Mouse (Mus musculus): ENCODE data around the gene Kcng4. TPM values are rescaled to one million over a fixed set of nuclear protein-coding genes. Genes with fewer than 3 reads are reported as not detected.
A peak's percentile ranks its signal among the peaks of the same experiment; 100 is the strongest.

Gene Kcng4
- polyA plus RNA-seq, 1 experiment from 2014 or later, result 0.07 TPM

- no peak overlapping the region for H3K27ac ChIP-seq (ENCODE audit: low read depth, low read length)
- no peak overlapping the region for H3K9ac ChIP-seq (ENCODE audit: low read length)
- 0 out of 2 replicates have a peak, but pooled peaks have one; percentile 24 for ATAC-seq (replicated peaks; ENCODE audit: low FRiP score)
- H3K4me1 ChIP-seq (replicated peaks; ENCODE audit: control insufficient read depth, insufficient read depth, low read length), result 0 out of 2 replicates have a peak, but pooled peaks cover 3% of the 10 kb centered on the region
- H3K27me3 ChIP-seq (ENCODE audit: control insufficient read depth, insufficient read depth, low read length), result no peaks in the 10 kb centered on the region
- 53% methylated on average over 9 of the region's 9 CpGs for WGBS
- no peak overlapping the region for H3K4me3 ChIP-seq (ENCODE audit: low read depth, low read length)
- H3K9me3 ChIP-seq (ENCODE audit: control insufficient read depth, low read length), result no peaks in the 10 kb centered on the region
- no peaks in the 10 kb centered on the region for H3K36me3 ChIP-seq (ENCODE audit: control insufficient read depth, insufficient read depth, low read length)
- H3K4me2 ChIP-seq (ENCODE audit: low read depth, low read length, severe bottlenecking), result no peak overlapping the region
- no peak for DNase-seq (ENCODE audit: low spot score)
These were observed 33.0 kb upstream of the Kcng4 start for GRCm38 (mm10) chr8:119668447-119668846.

- Histone ChIP-seq H3K9ac (ENCODE audit: low read length) (no peak within 1 kb of the TSS), H3K4me1 (replicated peaks; ENCODE audit: control insufficient read depth, insufficient read depth, low read length) (0 out of 2 replicates have a peak, but pooled peaks cover 3% of the 10 kb centered on the region), H3K36me3 (ENCODE audit: control insufficient read depth, insufficient read depth, low read length) (no peaks in the 10 kb centered on the region), H3K4me2 (ENCODE audit: low read depth, low read length, severe bottlenecking) (no peak within 1 kb of the TSS), H3K27ac (ENCODE audit: low read depth, low read length) (no peak within 1 kb of the TSS), H3K27me3 (ENCODE audit: control insufficient read depth, insufficient read depth, low read length) (no peaks in the 10 kb centered on the region), H3K9me3 (ENCODE audit: control insufficient read depth, low read length) (no peaks in the 10 kb centered on the region), H3K4me3 (ENCODE audit: low read depth, low read length) (no peak within 1 kb of the TSS)
- DNase-seq (ENCODE audit: low spot score), result no peak
- ATAC-seq (replicated peaks; ENCODE audit: low FRiP score), result no peak
- 20% methylated on average over 14 of the region's 14 CpGs for WGBS
These were observed 30.9 kb upstream of the Kcng4 start, which contains the start of gene Wfdc1 for GRCm38 (mm10) chr8:119666219-119666951. Wfdc1 (plus strand) TSS chr8:119666365.

- Histone ChIP-seq H3K4me3 (ENCODE audit: low read depth, low read length) (no peak overlapping the region), H3K27me3 (ENCODE audit: control insufficient read depth, insufficient read depth, low read length) (no peaks in the 10 kb centered on the region), H3K4me1 (replicated peaks; ENCODE audit: control insufficient read depth, insufficient read depth, low read length) (peaks cover 9% of the 10 kb centered on the region; the same call in 1 of the 2 replicates), H3K4me2 (ENCODE audit: low read depth, low read length, severe bottlenecking) (no peak overlapping the region), H3K36me3 (ENCODE audit: control insufficient read depth, insufficient read depth, low read length) (no peaks in the 10 kb centered on the region), H3K27ac (ENCODE audit: low read depth, low read length) (no peak overlapping the region), H3K9me3 (ENCODE audit: control insufficient read depth, low read length) (no peaks in the 10 kb centered on the region), H3K9ac (ENCODE audit: low read length) (no peak overlapping the region)
- ATAC-seq (replicated peaks; ENCODE audit: low FRiP score) (no peak), DNase-seq (ENCODE audit: low spot score) (no peak)
- WGBS, result 79% methylated on average over 6 of the region's 6 CpGs
These were observed 29.8 kb upstream of the Kcng4 start for GRCm38 (mm10) chr8:119665270-119665669.

- Histone ChIP-seq H3K4me1 (replicated peaks; ENCODE audit: control insufficient read depth, insufficient read depth, low read length) (peaks cover 9% of the 10 kb centered on the region; the same call in 1 of the 2 replicates), H3K27ac (ENCODE audit: low read depth, low read length) (no peak overlapping the region), H3K4me3 (ENCODE audit: low read depth, low read length) (no peak overlapping the region), H3K27me3 (ENCODE audit: control insufficient read depth, insufficient read depth, low read length) (no peaks in the 10 kb centered on the region), H3K9ac (ENCODE audit: low read length) (no peak overlapping the region), H3K4me2 (ENCODE audit: low read depth, low read length, severe bottlenecking) (no peak overlapping the region), H3K9me3 (ENCODE audit: control insufficient read depth, low read length) (no peaks in the 10 kb centered on the region), H3K36me3 (ENCODE audit: control insufficient read depth, insufficient read depth, low read length) (no peaks in the 10 kb centered on the region)
- no peak for ATAC-seq (replicated peaks; ENCODE audit: low FRiP score)
- no peak for DNase-seq (ENCODE audit: low spot score)
- 69% methylated on average over 11 of the region's 11 CpGs for WGBS
These were observed 28.0 kb upstream of the Kcng4 start for GRCm38 (mm10) chr8:119663440-119663839.

GRCm38 (mm10) chr8:119661892-119662291 lies 26.4 kb upstream of the Kcng4 start:
- Histone ChIP-seq H3K4me1 (replicated peaks; ENCODE audit: control insufficient read depth, insufficient read depth, low read length) (peaks cover 9% of the 10 kb centered on the region; the same call in 1 of the 2 replicates), H3K27ac (ENCODE audit: low read depth, low read length) (no peak overlapping the region), H3K9me3 (ENCODE audit: control insufficient read depth, low read length) (no peaks in the 10 kb centered on the region), H3K9ac (ENCODE audit: low read length) (no peak overlapping the region), H3K27me3 (ENCODE audit: control insufficient read depth, insufficient read depth, low read length) (no peaks in the 10 kb centered on the region), H3K4me3 (ENCODE audit: low read depth, low read length) (no peak overlapping the region), H3K4me2 (ENCODE audit: low read depth, low read length, severe bottlenecking) (no peak overlapping the region), H3K36me3 (ENCODE audit: control insufficient read depth, insufficient read depth, low read length) (no peaks in the 10 kb centered on the region)
- DNase-seq (ENCODE audit: low spot score) (no peak), ATAC-seq (replicated peaks; ENCODE audit: low FRiP score) (no peak)
- 69% methylated on average over 6 of the region's 6 CpGs for WGBS

GRCm38 (mm10) chr8:119661081-119661480 lies 25.6 kb upstream of the Kcng4 start:
- no peak overlapping the region for H3K4me2 ChIP-seq (ENCODE audit: low read depth, low read length, severe bottlenecking)
- H3K27me3 ChIP-seq (ENCODE audit: control insufficient read depth, insufficient read depth, low read length), result no peaks in the 10 kb centered on the region
- DNase-seq (ENCODE audit: low spot score) (peak; percentile 67), ATAC-seq (replicated peaks; ENCODE audit: low FRiP score) (peak; percentile 27; the same call in 1 of the 2 replicates)
- 7% methylated on average over 9 of the region's 9 CpGs for WGBS
- no peaks in the 10 kb centered on the region for H3K36me3 ChIP-seq (ENCODE audit: control insufficient read depth, insufficient read depth, low read length)
- no peak overlapping the region for H3K4me3 ChIP-seq (ENCODE audit: low read depth, low read length)
- H3K4me1 ChIP-seq (replicated peaks; ENCODE audit: control insufficient read depth, insufficient read depth, low read length), result peaks cover 6% of the 10 kb centered on the region; the same call in 1 of the 2 replicates
- no peak overlapping the region for H3K27ac ChIP-seq (ENCODE audit: low read depth, low read length)
- H3K9me3 ChIP-seq (ENCODE audit: control insufficient read depth, low read length), result no peaks in the 10 kb centered on the region
- H3K9ac ChIP-seq (ENCODE audit: low read length), result no peak overlapping the region; the same call in 1 of the 2 replicates

GRCm38 (mm10) chr8:119656709-119657464 lies 21.4 kb upstream of the Kcng4 start:
- ATAC-seq (replicated peaks; ENCODE audit: low FRiP score) (no peak), DNase-seq (ENCODE audit: low spot score) (no peak)
- Histone ChIP-seq H3K4me2 (ENCODE audit: low read depth, low read length, severe bottlenecking) (no peak overlapping the region), H3K27ac (ENCODE audit: low read depth, low read length) (no peak overlapping the region), H3K36me3 (ENCODE audit: control insufficient read depth, insufficient read depth, low read length) (no peaks in the 10 kb centered on the region), H3K27me3 (ENCODE audit: control insufficient read depth, insufficient read depth, low read length) (no peaks in the 10 kb centered on the region), H3K4me3 (ENCODE audit: low read depth, low read length) (no peak overlapping the region), H3K9ac (ENCODE audit: low read length) (no peak overlapping the region), H3K4me1 (replicated peaks; ENCODE audit: control insufficient read depth, insufficient read depth, low read length) (peaks cover 6% of the 10 kb centered on the region; the same call in 1 of the 2 replicates), H3K9me3 (ENCODE audit: control insufficient read depth, low read length) (no peaks in the 10 kb centered on the region)
- 63% methylated on average over 5 of the region's 5 CpGs for WGBS

GRCm38 (mm10) chr8:119651324-119651723 lies 15.8 kb upstream of the Kcng4 start:
- H3K4me1 ChIP-seq (replicated peaks; ENCODE audit: control insufficient read depth, insufficient read depth, low read length), result no peaks in the 10 kb centered on the region
- no peaks in the 10 kb centered on the region for H3K36me3 ChIP-seq (ENCODE audit: control insufficient read depth, insufficient read depth, low read length)
- no peaks in the 10 kb centered on the region for H3K27me3 ChIP-seq (ENCODE audit: control insufficient read depth, insufficient read depth, low read length)
- no peak overlapping the region for H3K4me2 ChIP-seq (ENCODE audit: low read depth, low read length, severe bottlenecking)
- no peaks in the 10 kb centered on the region; the same call in 1 of the 2 replicates for H3K9me3 ChIP-seq (ENCODE audit: control insufficient read depth, low read length)
- DNase-seq (ENCODE audit: low spot score), result no peak
- no peak for ATAC-seq (replicated peaks; ENCODE audit: low FRiP score)
- H3K27ac ChIP-seq (ENCODE audit: low read depth, low read length), result no peak overlapping the region
- 71% methylated on average over 2 of the region's 2 CpGs for WGBS
- no peak overlapping the region for H3K9ac ChIP-seq (ENCODE audit: low read length)
- H3K4me3 ChIP-seq (ENCODE audit: low read depth, low read length), result no peak overlapping the region

Data from forebrain, embryonic 11.5 days (tissue).